Mouse (Mus musculus): ENCODE data around the gene Mov10l1. TPM values are rescaled to one million over a fixed set of nuclear protein-coding genes. Genes with fewer than 3 reads are reported as not detected.
A peak's percentile ranks its signal among the peaks of the same experiment; 100 is the strongest.

Mov10l1 gene
- total and polyA plus RNA-seq, 2 experiments, result not detected

DNA sequence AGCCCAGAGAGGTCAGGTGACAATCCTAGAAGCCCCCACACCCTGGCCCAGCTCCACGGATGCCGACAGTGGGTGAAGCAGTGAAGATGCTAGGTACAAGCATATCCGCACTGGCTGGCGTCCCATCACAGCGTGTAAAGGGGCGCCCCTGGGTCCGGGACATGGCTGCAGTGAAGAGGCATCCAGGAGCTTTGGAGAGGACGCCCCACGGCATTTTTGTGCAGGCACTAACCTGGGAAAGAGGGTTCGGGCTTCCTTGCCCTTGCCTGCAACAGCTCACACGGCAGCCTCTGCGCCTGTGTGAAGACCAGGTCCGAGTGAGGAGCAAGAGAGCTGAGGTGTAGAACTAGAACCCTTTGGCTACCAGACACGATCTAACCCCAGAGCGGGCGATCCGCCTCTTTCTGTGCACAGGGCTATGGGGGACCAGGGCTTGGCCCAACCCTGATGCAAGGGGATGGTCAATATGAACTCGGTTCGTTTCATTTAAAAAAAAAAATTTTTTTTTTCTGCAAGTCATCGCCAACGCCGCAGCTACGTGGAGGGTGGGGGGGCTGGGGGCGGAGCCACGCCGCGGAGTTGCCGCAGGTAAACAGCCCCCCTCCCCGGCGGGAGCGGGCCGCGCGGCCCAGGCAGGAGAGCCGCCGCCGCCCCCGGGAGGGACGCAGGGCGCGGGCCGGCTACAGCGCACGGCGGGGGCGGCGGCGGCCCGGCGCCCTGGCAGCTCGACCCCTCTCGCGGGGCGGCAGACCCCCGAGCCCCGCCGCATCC is 76.6 kb downstream of the Mov10l1 start, which contains the start of gene Panx2:
Panx2 (plus strand) TSS at position 574 of the 771 bp plus-strand sequence.
- DNase-seq (ENCODE audit: extremely low read depth, low read depth, low spot score), result no peak
- Histone ChIP-seq H3K79me2 (ENCODE audit: control insufficient read depth, insufficient read depth, low read length) (no peaks in the 10 kb centered on the region), H3K27me3 (ENCODE audit: control insufficient read depth, insufficient read depth, low read length) (peaks cover 8% of the 10 kb centered on the region), H3K36me3 (ENCODE audit: control insufficient read depth, insufficient read depth, low read length) (no peaks in the 10 kb centered on the region), H3K4me1 (ENCODE audit: control insufficient read depth, insufficient read depth, low read length) (peaks cover 2% of the 10 kb centered on the region; the same call in 1 of the 2 replicates), H3K9ac (ENCODE audit: low read depth, low read length) (no peak within 1 kb of the TSS), H3K27ac (replicated peaks; ENCODE audit: insufficient read depth, low read depth, low read length) (no peak within 1 kb of the TSS), H3K4me3 (ENCODE audit: insufficient read depth, low read depth, low read length) (peak within 1 kb of the TSS; percentile 40; the same call in 1 of the 2 replicates)
- TF ChIP-seq CTCF (IDR thresholded peaks at IDR 0.05; ENCODE audit: low read depth, low read length), result no peak
- no peak for TF ChIP-seq POLR2A (IDR thresholded peaks at IDR 0.05; ENCODE audit: extremely low read depth, insufficient read depth, low read length)
- WGBS, result 3% methylated on average over 34 of the region's 57 CpGs

DNA sequence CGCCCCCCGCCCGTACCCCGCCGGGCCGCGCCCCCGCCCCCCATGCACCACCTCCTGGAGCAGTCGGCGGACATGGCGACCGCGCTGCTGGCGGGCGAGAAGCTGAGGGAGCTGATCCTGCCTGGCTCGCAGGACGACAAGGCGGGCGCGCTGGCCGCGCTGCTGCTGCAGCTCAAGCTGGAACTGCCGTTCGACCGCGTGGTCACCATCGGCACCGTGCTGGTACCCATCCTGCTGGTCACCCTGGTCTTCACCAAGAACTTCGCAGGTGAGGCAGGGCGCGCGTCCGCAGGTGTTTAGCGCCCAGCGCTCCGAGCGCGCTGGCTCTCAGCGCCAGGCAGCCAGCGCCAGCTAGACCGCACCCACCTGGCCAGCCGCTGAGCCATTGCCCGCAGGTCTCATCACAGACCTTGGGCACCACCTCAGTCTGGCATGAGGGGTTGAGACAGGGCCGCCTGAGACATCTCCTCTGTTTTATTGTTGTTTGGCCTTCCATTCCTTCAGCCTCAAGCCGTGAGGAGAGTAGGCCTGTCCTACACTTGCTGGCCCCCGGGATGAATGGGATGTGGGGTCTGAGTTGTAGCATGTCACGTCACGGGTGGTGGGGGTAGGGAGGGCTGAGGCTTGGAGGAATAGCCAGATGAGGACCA is 77.4 kb downstream of the Mov10l1 start:
- Histone ChIP-seq H3K27me3 (ENCODE audit: control insufficient read depth, insufficient read depth, low read length) (peaks cover 8% of the 10 kb centered on the region), H3K79me2 (ENCODE audit: control insufficient read depth, insufficient read depth, low read length) (no peaks in the 10 kb centered on the region), H3K9ac (ENCODE audit: low read depth, low read length) (no peak overlapping the region), H3K36me3 (ENCODE audit: control insufficient read depth, insufficient read depth, low read length) (no peaks in the 10 kb centered on the region), H3K4me3 (ENCODE audit: insufficient read depth, low read depth, low read length) (peak overlapping the region; percentile 40; the same call in 1 of the 2 replicates), H3K4me1 (ENCODE audit: control insufficient read depth, insufficient read depth, low read length) (peaks cover 2% of the 10 kb centered on the region; the same call in 1 of the 2 replicates), H3K27ac (replicated peaks; ENCODE audit: insufficient read depth, low read depth, low read length) (no peak overlapping the region)
- DNase-seq (ENCODE audit: extremely low read depth, low read depth, low spot score), result no peak
- WGBS, result 5% methylated on average over 44 of the region's 48 CpGs
- TF ChIP-seq CTCF (IDR thresholded peaks at IDR 0.05; ENCODE audit: low read depth, low read length) (no peak), POLR2A (IDR thresholded peaks at IDR 0.05; ENCODE audit: extremely low read depth, insufficient read depth, low read length) (no peak)

DNA sequence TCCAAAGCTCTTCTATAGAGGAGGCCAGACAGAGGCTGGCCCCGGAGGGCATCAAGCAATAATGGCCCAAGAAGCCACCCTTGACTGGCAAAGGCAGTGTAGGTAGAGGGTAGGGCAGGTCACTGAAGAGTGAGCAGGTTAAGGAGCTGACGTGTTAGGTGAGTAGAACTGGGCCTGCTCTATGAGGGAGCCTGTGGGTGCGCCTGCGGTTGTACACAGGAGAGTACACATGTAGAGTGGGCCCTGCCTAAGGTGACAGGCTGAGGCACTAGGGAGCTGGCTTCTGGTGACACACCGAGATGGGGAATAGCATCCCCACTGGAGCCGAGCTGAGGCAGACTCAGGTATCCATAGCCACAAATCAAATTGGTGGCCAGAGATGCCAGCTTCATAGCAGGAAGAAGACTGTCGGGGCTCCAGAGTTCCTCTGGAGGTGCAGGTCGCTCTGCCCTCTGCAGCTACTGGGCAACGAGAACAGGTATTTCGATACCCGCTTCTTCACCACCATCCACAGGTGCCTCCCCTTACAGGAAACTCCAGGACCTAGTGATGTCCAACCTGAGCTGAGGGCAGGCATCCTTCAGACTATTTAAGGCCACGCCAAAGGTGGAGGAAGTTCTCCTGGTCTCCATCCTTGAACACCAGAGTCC is 78.2 kb downstream of the Mov10l1 start:
- no peak overlapping the region for H3K4me3 ChIP-seq (ENCODE audit: insufficient read depth, low read depth, low read length)
- WGBS, result 92% methylated on average over 12 of the region's 12 CpGs
- peaks cover 8% of the 10 kb centered on the region for H3K27me3 ChIP-seq (ENCODE audit: control insufficient read depth, insufficient read depth, low read length)
- H3K36me3 ChIP-seq (ENCODE audit: control insufficient read depth, insufficient read depth, low read length), result no peaks in the 10 kb centered on the region
- H3K27ac ChIP-seq (replicated peaks; ENCODE audit: insufficient read depth, low read depth, low read length), result no peak overlapping the region
- no peaks in the 10 kb centered on the region for H3K79me2 ChIP-seq (ENCODE audit: control insufficient read depth, insufficient read depth, low read length)
- no peak for DNase-seq (ENCODE audit: extremely low read depth, low read depth, low spot score)
- no peak overlapping the region for H3K9ac ChIP-seq (ENCODE audit: low read depth, low read length)
- TF ChIP-seq CTCF (IDR thresholded peaks at IDR 0.05; ENCODE audit: low read depth, low read length) (no peak), POLR2A (IDR thresholded peaks at IDR 0.05; ENCODE audit: extremely low read depth, insufficient read depth, low read length) (no peak)
- peaks cover 2% of the 10 kb centered on the region; the same call in 1 of the 2 replicates for H3K4me1 ChIP-seq (ENCODE audit: control insufficient read depth, insufficient read depth, low read length)

DNA sequence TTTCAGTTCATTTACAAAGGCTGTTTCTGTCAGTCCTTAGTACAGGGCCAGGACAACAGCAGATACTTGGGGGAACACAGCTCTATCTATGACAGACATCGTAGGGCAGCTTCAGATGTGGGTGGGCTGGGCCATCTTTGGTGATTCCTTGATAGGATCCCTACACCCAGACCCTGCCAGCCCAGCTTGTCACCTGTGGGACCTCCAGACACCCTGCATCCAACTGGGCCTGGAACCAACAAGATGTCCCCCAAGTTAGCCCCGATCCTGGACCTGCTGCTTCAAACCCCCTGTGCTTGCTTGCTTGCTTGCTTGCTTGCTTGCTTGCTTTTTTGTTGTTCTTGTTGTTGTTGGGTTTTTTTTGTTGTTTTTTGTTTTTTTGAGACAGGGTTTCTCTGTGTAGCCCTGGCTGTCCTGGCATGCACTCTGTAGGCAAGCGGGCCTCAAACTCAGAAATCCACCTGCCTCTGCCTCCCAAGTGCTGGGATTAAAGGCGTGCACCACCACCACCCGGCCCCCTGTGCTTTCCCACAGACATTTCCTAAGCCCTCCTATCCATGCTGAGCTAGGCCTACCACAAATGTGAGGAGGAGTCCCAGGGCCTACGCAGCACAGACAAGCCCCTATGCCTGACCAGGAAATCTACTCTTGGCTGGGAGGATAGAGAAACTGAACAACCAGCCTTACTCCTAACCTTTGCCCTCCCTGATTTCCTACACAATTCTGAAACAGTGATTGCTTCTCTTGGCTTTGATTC is 79.2 kb downstream of the Mov10l1 start:
- H3K4me1 ChIP-seq (ENCODE audit: control insufficient read depth, insufficient read depth, low read length), result peaks cover 2% of the 10 kb centered on the region; the same call in 1 of the 2 replicates
- 92% methylated on average over 6 of the region's 6 CpGs for WGBS
- H3K36me3 ChIP-seq (ENCODE audit: control insufficient read depth, insufficient read depth, low read length), result no peaks in the 10 kb centered on the region
- no peak for DNase-seq (ENCODE audit: extremely low read depth, low read depth, low spot score)
- H3K27ac ChIP-seq (replicated peaks; ENCODE audit: insufficient read depth, low read depth, low read length), result no peak overlapping the region
- no peak for TF ChIP-seq CTCF (IDR thresholded peaks at IDR 0.05; ENCODE audit: low read depth, low read length)
- TF ChIP-seq POLR2A (IDR thresholded peaks at IDR 0.05; ENCODE audit: extremely low read depth, insufficient read depth, low read length), result no peak
- H3K27me3 ChIP-seq (ENCODE audit: control insufficient read depth, insufficient read depth, low read length), result peaks cover 8% of the 10 kb centered on the region
- no peaks in the 10 kb centered on the region for H3K79me2 ChIP-seq (ENCODE audit: control insufficient read depth, insufficient read depth, low read length)
- no peak overlapping the region for H3K4me3 ChIP-seq (ENCODE audit: insufficient read depth, low read depth, low read length)
- H3K9ac ChIP-seq (ENCODE audit: low read depth, low read length), result no peak overlapping the region

DNA sequence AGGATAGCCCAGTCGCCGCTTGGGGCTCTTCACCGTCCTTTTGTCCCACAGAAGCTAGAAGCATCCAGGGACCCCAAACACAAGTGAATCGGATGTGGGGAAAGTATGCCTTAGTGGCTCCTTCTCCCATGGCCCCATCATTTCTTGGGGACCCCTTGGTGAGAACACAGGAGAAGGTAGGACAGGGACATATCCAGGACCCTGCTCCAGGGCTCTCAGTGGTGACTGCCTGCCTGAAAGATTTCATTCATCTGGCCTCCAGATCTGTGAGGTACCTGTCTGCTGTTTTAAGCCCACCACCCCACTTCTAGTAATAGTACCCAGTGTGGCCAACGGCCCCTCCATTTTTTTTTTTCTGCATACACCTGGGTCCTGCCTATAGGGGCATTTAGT is 79.8 kb downstream of the Mov10l1 start:
- peaks cover 2% of the 10 kb centered on the region; the same call in 1 of the 2 replicates for H3K4me1 ChIP-seq (ENCODE audit: control insufficient read depth, insufficient read depth, low read length)
- H3K4me3 ChIP-seq (ENCODE audit: insufficient read depth, low read depth, low read length), result no peak overlapping the region
- 75% methylated on average over 5 of the region's 5 CpGs for WGBS
- H3K27ac ChIP-seq (replicated peaks; ENCODE audit: insufficient read depth, low read depth, low read length), result no peak overlapping the region
- no peaks in the 10 kb centered on the region for H3K36me3 ChIP-seq (ENCODE audit: control insufficient read depth, insufficient read depth, low read length)
- H3K9ac ChIP-seq (ENCODE audit: low read depth, low read length), result no peak overlapping the region
- H3K27me3 ChIP-seq (ENCODE audit: control insufficient read depth, insufficient read depth, low read length), result peaks cover 13% of the 10 kb centered on the region
- DNase-seq (ENCODE audit: extremely low read depth, low read depth, low spot score), result no peak
- TF ChIP-seq POLR2A (IDR thresholded peaks at IDR 0.05; ENCODE audit: extremely low read depth, insufficient read depth, low read length) (no peak), CTCF (IDR thresholded peaks at IDR 0.05; ENCODE audit: low read depth, low read length) (no peak)
- no peaks in the 10 kb centered on the region for H3K79me2 ChIP-seq (ENCODE audit: control insufficient read depth, insufficient read depth, low read length)

Data from liver, adult 2 months (tissue).